Mouse (Mus musculus) layer of hippocampus, postnatal 36 days (tissue): ENCODE results near the gene Jph3. TPM values are rescaled to one million over a fixed set of nuclear protein-coding genes. Genes with fewer than 3 reads are reported as not detected.

ENCODE experiments used
- DNase-seq, 2 experiments: peaks; one replicate each; pipeline ENCODE4 v3.0.0; 2022
- total RNA-seq, 2 experiments: library from RNA; stranded (reverse); gene quantifications; 2 replicates each; pipeline ENCODE4 v1.2.3; 2021

Gene Jph3
- total RNA-seq, 2 experiments from 2014 or later = 310 to 313 TPM

GRCm38 (mm10) chr8:121788786-121789185 is 59.4 kb downstream of the Jph3 start:
- no peak for DNase-seq

DNA sequence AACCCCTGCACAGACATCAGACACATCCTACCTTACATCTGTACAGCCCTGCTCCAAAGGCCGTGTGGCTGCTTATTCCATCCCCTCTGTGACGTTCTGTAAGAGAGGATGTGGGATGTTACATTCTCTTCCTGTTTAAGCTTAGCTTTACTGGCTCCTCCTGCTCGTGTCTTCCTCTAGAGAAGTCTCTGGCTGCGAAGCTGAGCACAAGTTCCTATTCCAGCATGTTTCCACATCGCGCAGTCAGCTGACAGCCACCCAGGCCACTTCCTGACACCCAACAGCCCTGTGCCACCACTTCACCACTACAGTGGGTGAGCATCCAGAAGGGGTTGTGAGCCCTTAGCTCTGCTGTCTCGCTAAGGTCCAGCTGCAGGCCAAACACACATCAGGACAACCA is 62.7 kb downstream of the Jph3 start:
- no peak for DNase-seq

DNA sequence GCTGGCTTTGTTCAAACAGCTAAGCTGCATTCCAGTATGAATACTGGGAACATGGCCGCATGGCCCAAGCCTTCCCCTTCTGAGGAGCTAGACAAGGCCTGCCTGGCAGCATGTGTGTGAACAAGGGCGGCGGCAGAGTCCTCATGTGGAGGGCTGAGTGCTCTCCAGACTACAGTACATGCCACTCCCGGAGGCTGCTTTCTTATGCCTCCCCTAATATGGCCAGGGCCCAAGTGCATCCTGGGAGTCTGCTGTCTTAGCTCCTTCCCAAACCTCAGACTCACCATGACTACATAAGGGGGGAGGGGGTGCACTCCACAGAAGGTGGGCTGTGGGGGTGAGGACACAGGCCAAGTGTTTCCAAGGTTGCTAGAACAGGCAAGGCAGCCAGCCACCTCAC is 63.2 kb downstream of the Jph3 start:
- DNase-seq = no peak

DNA sequence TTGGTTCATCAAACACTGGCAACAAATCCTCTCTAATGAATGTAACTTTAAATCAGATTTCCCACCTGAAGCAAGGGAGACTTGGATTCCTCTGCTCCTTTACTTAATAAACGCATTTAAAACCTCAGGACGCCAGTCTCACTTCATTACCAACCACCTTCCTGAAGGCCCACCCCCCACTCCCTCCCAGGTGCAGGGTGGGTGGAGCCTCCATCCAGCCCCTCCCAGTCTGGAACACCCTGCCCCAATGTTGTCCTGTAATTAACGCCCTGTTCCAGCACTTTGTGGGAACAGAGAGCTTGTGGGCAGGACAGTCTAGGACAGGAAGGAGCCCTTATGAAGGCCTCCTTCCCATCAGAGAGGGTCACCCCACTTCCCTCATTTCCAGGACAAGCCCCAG is 64.7 kb downstream of the Jph3 start:
- DNase-seq = no peak

DNA sequence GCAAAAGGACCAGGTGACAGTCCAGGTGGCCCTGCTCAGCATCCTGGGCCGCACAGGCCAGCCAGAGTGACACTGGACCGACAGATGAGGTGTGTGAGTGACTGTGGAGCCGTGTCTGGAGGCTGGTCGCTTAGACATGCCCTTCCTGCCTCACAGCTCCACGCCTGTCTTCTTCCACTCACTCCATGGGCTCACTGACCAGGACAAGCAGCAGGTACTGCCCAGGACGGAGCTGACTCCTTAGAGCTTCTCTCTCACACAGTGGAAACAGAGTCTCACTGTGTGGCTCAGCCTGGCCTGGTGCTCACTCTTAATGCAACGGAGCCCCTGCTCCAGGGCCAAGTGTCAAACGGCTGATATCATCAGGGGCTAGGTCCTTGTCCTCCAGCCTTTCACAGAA is 66.0 kb downstream of the Jph3 start:
- DNase-seq = no peak

- DNase-seq = no peak
These were observed 67.0 kb downstream of the Jph3 start for GRCm38 (mm10) chr8:121796406-121796805.

GRCm38 (mm10) chr8:121798401-121798800 is 69.0 kb downstream of the Jph3 start:
- no peak for DNase-seq

DNA sequence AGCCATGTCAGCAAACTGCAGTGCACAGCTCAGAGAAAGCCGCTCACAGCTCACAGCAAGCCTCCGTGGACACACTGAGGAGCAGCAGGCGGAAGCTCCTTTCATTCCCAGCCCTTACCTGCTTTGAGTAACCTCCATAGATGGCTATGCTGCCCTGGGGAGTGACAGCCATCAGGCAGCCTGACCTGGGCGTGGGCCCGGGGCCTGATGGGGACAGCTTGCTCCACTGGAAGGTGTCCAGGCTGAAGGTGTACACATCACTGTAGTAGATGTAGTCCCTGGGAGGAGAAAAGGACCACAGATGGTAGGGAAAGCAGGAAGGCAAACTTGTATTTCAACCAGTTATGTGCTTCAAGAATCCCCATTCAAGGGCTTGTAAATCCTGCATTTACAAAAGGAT is 75.4 kb downstream of the Jph3 start:
- no peak for DNase-seq

- no peak for DNase-seq
These were observed 76.7 kb downstream of the Jph3 start for GRCm38 (mm10) chr8:121806126-121806525.

GRCm38 (mm10) chr8:121808032-121808431 is 78.6 kb downstream of the Jph3 start:
- DNase-seq = no peak

- DNase-seq = no peak
These were observed 80.2 kb downstream of the Jph3 start for GRCm38 (mm10) chr8:121809524-121810155.

- DNase-seq = no peak
These were observed 82.1 kb downstream of the Jph3 start for GRCm38 (mm10) chr8:121811502-121811901.

- DNase-seq = no peak
These were observed 82.6 kb downstream of the Jph3 start for GRCm38 (mm10) chr8:121811931-121812570.

GRCm38 (mm10) chr8:121818226-121818625 is 88.8 kb downstream of the Jph3 start:
- DNase-seq = no peak

- no peak for DNase-seq
These were observed 91.4 kb downstream of the Jph3 start for GRCm38 (mm10) chr8:121820840-121821239.

DNA sequence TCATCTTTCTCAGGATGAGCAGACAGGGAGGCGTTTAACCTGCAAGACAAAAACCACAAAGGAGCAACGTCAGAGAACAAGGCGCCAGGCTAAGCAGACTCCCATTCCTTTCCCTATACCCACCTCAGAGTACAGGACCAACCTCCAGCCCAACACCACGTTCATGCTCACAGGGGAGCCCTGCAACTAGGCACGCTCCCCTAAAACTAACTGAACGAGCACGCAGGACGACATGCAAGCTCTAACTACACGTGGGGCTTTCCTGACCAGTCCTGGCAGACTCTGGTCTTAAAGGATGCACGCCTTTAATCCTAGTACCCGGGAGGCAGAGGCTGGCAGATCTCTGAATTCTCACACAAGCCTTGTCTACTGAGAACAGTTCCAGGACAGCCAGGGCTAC is 91.9 kb downstream of the Jph3 start:
- DNase-seq = no peak

DNA sequence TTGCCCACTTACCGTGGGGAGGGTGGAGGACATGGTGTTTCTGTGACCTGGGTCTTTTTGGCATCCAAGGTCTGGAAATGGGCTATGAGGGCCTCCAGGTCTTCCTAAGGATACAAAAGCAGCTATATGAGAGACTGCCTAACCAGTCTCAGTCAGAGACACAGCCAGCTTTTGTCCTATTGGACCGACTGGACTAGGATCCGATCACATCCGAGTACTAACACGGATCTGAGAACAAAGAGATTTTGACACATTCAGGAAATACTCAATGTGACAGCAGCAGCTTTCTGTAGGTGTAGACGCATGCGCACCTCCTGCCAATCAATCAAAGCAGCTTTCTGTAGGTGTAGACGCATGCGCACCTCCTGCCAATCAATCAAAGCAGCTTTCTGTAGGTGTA is 92.3 kb downstream of the Jph3 start:
- no peak for DNase-seq

- DNase-seq = no peak
These were observed 98.3 kb downstream of the Jph3 start for GRCm38 (mm10) chr8:121827726-121828125.

GRCm38 (mm10) chr8:121828376-121829023 is 99.1 kb downstream of the Jph3 start:
- peak in 1 of 2 experiments; percentile 1 for DNase-seq

DNA sequence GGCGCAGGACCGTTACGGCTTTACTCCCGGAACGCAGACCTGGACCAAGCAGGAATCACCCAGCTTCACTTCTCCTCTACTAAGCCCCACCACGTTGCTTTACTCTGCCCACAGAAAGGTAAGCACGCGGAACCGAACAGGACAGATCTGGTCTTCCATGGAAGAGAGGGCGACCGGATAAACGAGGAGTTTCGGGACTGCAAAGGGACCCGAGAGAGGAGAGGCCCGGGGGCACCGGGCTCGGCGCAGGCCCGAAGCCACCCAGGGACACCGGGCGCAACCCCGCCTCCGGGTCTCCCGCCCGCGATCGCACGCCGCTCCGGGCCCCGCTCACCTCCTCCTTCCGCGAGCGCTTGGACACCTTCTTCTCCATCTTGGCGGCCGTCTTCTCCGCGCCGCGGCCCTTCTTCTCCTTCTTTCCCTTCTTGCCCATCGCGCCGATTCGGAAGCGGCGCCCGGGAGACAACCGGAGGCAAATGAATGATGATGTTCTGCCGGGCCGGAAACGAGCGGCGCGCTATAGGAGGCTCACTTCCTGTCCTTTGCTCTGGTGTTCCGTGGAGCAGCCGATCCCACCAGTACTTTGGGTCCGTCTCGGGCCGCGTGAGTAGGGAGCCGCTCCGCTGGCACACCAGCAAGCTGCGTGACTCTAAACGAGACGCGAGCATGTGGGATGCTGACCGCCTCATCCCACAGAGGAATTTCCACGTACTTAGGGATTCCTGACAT is 99.8 kb downstream of the Jph3 start, which contains the start of gene Klhdc4:
Gene Klhdc4 (minus strand): TSS at position 522 of the 729 bp plus-strand sequence.
- DNase-seq = peak; percentile 87 to 89

DNA sequence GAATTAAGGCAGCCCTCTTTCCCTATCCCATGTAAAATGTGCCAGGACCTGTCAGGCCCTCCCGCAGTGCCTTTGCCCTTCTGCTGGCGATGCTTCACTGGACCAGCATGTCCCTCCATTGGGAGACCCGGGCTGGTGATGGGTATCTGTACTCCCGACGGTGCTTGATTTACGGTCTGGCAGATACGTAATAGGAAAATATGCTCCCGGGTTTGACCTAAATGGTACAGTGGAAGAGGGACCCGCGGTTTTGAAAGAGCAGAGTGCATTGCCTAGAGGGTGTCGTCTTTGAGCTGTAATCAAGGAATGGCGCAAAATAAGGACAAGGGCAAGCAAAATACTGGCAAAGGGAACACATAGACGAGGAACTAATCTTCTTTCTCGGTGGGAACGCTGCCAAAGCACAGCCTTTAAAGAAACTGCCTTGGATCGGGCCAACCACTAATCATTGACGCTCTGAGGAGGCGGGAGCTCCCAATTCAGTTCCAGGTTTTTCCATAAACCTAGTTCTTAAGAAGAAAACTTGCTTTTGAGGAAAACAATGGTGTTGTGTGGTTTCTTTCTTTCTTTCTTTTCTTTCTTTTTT is 100.4 kb downstream of the Jph3 start:
- no peak for DNase-seq

- DNase-seq = no peak
These were observed 102.6 kb downstream of the Jph3 start for GRCm38 (mm10) chr8:121832061-121832460.

DNA sequence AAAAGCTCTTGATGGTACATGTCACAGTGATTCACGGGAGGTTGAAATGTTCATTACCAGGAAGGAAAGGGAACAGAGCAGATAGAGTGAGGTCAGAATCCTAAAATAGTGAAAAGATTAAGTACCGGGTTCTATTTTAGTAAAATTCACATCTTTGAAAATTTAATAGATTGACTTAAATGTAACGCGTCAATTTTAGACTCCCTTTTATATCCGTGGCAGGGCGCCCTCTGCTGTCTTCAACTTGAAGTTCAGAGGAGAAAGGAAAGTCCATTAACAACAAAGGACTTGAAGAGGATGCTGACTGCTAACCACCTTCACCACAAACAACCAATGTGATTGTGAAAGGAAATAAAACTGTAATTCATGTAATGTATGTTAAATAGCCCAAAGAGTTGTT is 103.1 kb downstream of the Jph3 start:
- DNase-seq = peak; percentile 55 to 70
